Mouse (Mus musculus) layer of hippocampus, postnatal 14 days (tissue): Measurements from ENCODE around the gene Olfr221. TPM values are rescaled to one million over a fixed set of nuclear protein-coding genes. Genes with fewer than 3 reads are reported as not detected.

Experiments used
- DNase-seq, 2 experiments: peaks; one replicate each; pipeline ENCODE4 v3.0.0; 2021 to 2022; ENCODE audit warnings: low spot score in 2 of 2, mixed read lengths in 1 of 2
- total RNA-seq, 2 experiments: library from RNA; stranded (reverse); gene quantifications; 2 replicates each; pipeline ENCODE4 v1.2.3; 2021

Olfr221 gene
- total RNA-seq, 2 experiments from 2014 or later: not detected

DNA sequence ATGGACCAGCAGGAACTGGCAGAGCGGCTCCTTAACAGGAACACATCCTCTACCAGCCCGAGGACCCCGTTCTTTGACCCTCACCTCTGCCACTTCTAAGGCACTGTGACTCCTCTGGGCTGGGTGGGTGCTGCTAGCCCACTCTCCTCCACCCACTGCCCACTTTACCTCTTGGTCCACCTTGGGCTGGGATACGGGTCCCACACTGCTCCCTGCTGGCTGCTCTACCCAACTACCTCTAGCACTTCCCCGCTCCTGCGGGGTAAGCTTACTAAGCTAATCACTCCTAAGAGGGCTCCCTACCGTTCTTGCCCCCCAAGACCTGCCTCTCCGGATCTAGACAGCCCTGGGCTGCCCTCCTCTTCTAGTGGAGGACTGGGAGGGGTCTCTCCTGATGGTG lies 36.0 kb downstream of the Olfr221 start:
- no peak for DNase-seq

- DNase-seq: no peak
Observed at GRCm38 (mm10) chr14:52005616-52006015, 36.6 kb downstream of the Olfr221 start.

GRCm38 (mm10) chr14:52005141-52005540 lies 37.1 kb downstream of the Olfr221 start:
- DNase-seq: no peak

GRCm38 (mm10) chr14:52003981-52004495 lies 38.2 kb downstream of the Olfr221 start:
- DNase-seq: peak; percentile 83 to 89

DNA sequence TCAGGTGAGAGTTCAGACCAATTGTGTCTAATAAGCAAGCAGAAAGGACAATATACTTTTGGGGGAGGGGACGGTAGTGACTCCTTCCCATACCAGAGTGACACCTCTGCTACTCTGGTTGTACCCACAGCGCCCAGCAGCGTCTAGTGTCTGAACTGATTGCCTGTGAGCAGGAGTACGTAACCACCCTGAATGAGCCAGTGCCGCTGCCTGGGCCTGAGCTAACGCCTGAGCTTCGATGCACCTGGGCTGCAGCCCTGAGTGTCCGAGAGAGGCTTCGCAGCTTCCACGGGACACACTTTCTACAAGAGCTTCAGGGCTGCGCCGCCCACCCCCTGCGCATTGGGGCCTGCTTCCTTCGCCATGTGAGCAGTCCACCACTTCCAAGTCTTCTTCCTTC lies 44.8 kb downstream of the Olfr221 start:
- DNase-seq: no peak

GRCm38 (mm10) chr14:51996866-51997265 lies 45.4 kb downstream of the Olfr221 start:
- DNase-seq: no peak

GRCm38 (mm10) chr14:51996231-51996841 lies 45.9 kb downstream of the Olfr221 start:
- DNase-seq: no peak

- DNase-seq: no peak
Observed at GRCm38 (mm10) chr14:51995219-51995871, 46.9 kb downstream of the Olfr221 start.

DNA sequence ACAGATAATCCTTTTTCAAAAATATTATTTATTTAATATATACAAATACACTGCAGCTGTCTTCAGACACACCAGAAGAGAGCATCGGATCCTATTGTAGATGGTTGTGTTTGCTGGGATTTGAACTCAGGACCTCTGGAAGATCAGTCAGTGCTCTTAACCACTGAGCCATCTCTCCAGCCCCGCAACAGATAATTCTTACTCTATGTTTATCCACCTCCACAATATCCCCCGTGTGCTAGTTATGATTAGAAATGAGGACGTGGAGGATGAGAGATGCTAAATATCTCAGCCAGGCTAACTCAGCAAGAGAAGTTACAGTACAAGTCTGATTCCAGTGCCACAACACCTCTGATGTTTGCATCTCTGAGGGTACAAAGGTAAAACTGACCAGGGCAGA lies 47.8 kb downstream of the Olfr221 start:
- DNase-seq: no peak

DNA sequence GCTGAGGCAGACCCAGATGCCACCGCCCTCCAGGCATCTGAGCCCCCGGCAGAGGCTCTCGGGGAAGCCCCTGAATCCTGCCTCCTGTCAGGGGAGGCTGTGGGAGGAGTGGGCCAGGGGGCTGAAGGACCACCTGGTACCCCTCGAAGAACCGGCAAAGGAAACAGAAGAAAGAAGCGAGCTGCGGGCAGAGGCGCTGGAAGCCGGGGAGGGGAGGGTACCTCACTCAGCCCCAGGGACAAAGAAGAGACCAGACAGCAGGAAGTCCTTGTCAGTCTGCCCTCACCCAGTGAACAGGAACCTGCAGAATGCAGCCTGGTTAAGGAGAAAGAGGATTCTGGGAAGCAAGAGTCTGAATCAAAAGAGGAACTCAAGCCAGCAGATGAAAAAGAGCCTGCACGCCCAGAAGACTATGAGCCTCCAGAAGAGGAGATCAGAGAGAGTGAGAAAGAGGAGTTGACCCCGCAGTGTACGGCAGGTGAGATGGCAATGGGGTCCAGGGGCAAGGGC lies 52.7 kb downstream of the Olfr221 start:
- no peak for DNase-seq

- no peak for DNase-seq
Observed at GRCm38 (mm10) chr14:51988731-51989130, 53.5 kb downstream of the Olfr221 start.

- DNase-seq: no peak
Observed at GRCm38 (mm10) chr14:51987177-51987576, 55.1 kb downstream of the Olfr221 start.

- no peak for DNase-seq
Observed at GRCm38 (mm10) chr14:51986153-51986505, 56.1 kb downstream of the Olfr221 start.

DNA sequence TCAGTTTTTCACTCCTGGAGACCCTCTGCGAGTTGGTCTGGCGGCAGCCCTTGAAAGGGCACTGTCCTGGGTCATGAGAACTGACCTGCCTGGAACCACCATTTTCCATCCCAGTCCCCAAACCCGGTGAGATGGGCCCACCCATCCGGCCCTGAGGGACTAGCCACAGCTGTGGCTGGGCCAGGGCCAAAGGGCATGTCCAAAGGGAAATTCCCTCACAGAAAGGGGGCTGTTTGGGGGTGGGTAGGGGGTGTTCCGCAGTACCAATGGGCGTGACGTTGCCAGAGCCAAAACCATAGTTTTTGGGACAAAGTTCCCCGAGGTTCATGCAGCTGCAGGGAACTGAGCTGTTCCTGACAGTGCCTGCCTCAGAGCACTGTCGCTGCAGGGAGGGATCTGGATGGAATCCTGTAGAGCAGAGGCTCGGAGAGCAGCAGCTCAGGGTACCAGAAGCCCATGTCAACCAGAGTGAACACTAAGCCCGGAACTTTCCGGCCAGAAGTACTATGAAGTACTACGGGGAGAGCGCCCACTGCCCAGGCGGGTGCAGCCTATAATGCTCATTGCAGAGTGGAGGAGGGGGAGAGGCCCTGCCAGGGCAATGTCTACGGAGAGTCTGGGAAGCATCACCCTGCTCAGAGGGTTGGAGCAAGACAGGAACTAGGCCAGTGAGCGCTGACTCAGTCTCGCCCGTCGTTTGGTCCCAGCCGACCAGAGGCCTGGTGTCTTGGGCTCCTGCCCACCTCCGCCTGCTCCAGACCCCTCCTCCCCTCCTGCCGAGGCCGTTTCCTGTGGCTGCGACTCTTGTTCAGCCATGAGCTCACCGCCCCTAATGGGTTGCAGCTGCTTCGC lies 56.7 kb downstream of the Olfr221 start:
- DNase-seq: peak; percentile 69 to 83

DNA sequence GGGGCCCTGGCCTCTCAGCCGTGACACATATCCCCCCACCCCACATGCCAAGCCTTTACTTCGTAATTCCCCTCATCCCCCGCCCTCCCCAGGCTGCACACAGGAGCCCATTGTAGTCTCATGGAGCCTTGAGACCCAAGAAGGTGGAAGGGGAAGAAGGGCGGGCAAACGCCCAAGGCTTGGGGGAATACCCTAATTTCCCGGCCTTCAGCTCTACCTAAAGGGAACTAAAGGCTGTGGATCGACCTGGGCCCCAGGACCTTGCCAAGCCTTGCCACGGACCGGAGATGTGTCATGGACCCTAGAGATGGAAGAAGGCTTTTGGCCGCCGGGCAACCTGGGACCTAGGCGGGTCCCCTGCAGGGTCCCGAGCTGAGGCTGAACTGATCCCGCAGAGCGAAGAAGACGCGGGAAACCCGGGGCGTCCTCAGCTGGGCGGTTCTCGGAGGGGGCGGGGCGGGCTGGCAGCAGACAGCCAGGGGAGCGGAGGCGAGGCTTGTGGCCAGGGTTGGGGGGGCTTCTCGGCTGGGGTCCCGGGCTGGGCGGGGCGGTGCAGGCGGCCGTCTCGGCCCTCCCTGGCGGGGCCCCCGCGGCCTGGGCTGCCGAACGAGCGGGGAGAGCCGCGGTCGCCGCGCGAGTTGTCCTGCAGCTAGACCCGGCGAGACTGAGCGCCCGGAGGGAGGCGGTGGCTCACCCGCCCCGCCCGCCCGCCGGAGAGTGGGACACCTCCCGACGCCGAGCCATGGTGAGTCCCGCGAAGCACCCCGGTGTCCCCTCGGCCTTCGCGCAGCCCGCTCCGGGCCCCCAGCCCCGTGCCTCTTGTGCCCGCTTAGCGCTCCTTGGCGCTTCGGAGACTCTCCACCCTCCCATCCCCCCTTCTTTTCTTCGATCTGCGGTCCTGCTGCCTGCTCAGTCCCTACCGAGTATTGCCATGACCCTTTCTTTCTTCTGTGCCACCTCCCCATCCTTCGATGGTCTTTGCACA lies 57.7 kb downstream of the Olfr221 start, which contains the start of gene Arhgef40:
Gene Arhgef40, plus strand, starts transcription at position 473 of the 985 bp plus-strand sequence.
- peak; percentile 69 to 78 for DNase-seq

Other genes starting within 250 kb of the Olfr221 start
- gene AY358078, start 242.4 kb downstream of the Olfr221 start, total RNA-seq: not detected
- gene Ear6, start 188.8 kb downstream of the Olfr221 start, total RNA-seq: not detected
- 10 to 100 TPM; 34.9 to 38.9 TPM for gene Mettl17, start 157.6 kb downstream of the Olfr221 start, total RNA-seq
- 1 to 10 TPM; 4.7 to 5.6 TPM for gene Slc39a2, start 149.6 kb downstream of the Olfr221 start, total RNA-seq
- gene Ndrg2, start 128.3 kb downstream of the Olfr221 start, total RNA-seq: 100 to 1,000 TPM; 696 to 763 TPM
- not detected for gene Tppp2, start 124.0 kb downstream of the Olfr221 start, total RNA-seq
- gene Rnase13, start 119.7 kb downstream of the Olfr221 start, total RNA-seq: under 1 TPM in 1 of 2 experiments, not detected in 1; 0.23 TPM
- gene Arhgef40, start 57.7 kb downstream of the Olfr221 start, total RNA-seq: 10 to 100 TPM; 44.2 to 47.4 TPM
- under 1 TPM; 0.39 to 0.95 TPM for gene Tmem253, start 26.8 kb downstream of the Olfr221 start, total RNA-seq
- 10 to 100 TPM; 37.6 to 41.2 TPM for gene Zfp219, start 21.7 kb downstream of the Olfr221 start, total RNA-seq
- 100 to 1,000 TPM; 213 to 245 TPM for gene Hnrnpc, start 61.6 kb upstream of the Olfr221 start, total RNA-seq
- gene Rpgrip1, start 68.2 kb upstream of the Olfr221 start, total RNA-seq: 1 to 10 TPM; 2.4 TPM
- 10 to 100 TPM; 48.3 TPM for gene Supt16, start 155.0 kb upstream of the Olfr221 start, total RNA-seq
- 100 to 1,000 TPM; 110 to 124 TPM for gene Chd8, start 215.3 kb upstream of the Olfr221 start, total RNA-seq
- 10 to 100 TPM; 56.1 to 63.3 TPM for gene Tox4, start 236.7 kb upstream of the Olfr221 start, total RNA-seq
- gene Rab2b, start 237.1 kb upstream of the Olfr221 start, total RNA-seq: 10 to 100 TPM; 34.6 to 38.0 TPM